Mouse (Mus musculus): ENCODE measurements around the gene Fsd1l. TPM values are rescaled to one million over a fixed set of nuclear protein-coding genes. Genes with fewer than 3 reads are reported as not detected.
"Not testable (repeated sequence)": the region's sequence is repeated elsewhere in the genome, so short reads cannot be mapped to it uniquely, and the experiment has no call there.

Fsd1l gene
- total RNA-seq, 2 experiments from 2014 or later, result 45.9 to 54.0 TPM

- intact Hi-C loops (cut with DNase I), result no loop called here
- no peak for DNase-seq (ENCODE audit: extremely low spot score in 1 of 2, low spot score in 2 of 2)
Observed at GRCm38 (mm10) chr4:53621490-53621889, 9.8 kb upstream of the Fsd1l start.

- DNase-seq (ENCODE audit: extremely low spot score in 1 of 2, low spot score in 2 of 2), result no peak
- intact Hi-C loops (cut with DNase I), result no loop called here
Observed at GRCm38 (mm10) chr4:53623711-53624110, 7.6 kb upstream of the Fsd1l start.

- intact Hi-C loops (cut with DNase I), result no loop called here
- peak; percentile 19 to 77 for DNase-seq (ENCODE audit: extremely low spot score in 1 of 2, low spot score in 2 of 2)
Observed at GRCm38 (mm10) chr4:53624816-53625215, 6.5 kb upstream of the Fsd1l start.

DNA sequence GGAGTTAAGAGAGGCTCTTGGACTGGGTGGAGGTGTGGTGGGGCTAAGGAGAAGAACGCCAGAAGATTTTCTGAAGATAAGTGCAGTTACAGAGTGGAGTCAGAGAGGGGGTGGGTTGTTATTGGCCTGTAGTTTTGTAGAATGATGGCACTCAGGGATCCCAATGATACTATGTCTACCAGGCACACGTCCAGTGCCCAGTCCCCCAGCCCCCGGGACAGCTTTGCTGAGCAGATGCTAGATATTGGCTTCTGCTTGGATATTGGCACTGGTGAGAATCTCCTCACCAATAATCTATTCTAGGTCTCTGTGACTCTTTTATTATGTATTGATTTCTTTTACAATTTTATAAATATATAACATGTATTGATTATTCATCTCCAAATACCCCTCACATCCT, 6.0 kb upstream of the Fsd1l start:
- intact Hi-C loops (cut with DNase I), result no loop called here
- DNase-seq (ENCODE audit: extremely low spot score in 1 of 2, low spot score in 2 of 2), result no peak

DNA sequence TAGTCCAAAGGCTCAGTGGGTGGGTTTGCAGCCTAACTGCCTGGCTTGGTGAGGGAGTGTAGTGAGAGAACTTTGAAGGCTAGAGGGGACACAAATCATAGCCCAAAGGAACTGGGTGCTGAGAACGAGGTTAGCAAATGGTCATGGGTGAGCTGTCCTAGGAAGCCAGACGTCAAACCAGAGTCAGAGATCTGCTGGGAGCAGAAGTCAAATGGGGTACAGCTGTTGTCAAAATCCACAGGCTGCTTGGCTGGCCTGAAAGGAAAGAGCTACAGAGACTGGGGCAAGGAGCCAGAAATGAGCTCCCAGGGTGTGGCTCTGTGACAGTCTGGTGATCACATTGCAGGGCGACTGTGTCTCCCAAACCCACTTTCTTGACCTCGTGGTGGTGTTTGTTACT, 2.3 kb upstream of the Fsd1l start:
- peak in 1 of 2 experiments; percentile 42 for DNase-seq (ENCODE audit: extremely low spot score in 1 of 2, low spot score in 2 of 2)
- intact Hi-C loops (cut with DNase I), result no loop called here

GRCm38 (mm10) chr4:53630963-53631315, 332 bp upstream of the Fsd1l start:
- DNase-seq (ENCODE audit: extremely low spot score in 1 of 2, low spot score in 2 of 2), result no peak
- intact Hi-C loops (cut with DNase I), result no loop called here

- intact Hi-C loops (cut with DNase I), result no loop called here
- DNase-seq (ENCODE audit: extremely low spot score in 1 of 2, low spot score in 2 of 2), result no peak
Observed at GRCm38 (mm10) chr4:53632011-53632349, 709 bp downstream of the Fsd1l start.

- intact Hi-C loops (cut with DNase I), result no loop called here
- DNase-seq (ENCODE audit: extremely low spot score in 1 of 2, low spot score in 2 of 2), result no peak
Observed at GRCm38 (mm10) chr4:53635336-53635735, 4.1 kb downstream of the Fsd1l start.

- intact Hi-C loops (cut with DNase I), result no loop called here
- peak; percentile 32 to 63 for DNase-seq (ENCODE audit: extremely low spot score in 1 of 2, low spot score in 2 of 2)
Observed at GRCm38 (mm10) chr4:53637269-53637909, 6.1 kb downstream of the Fsd1l start.

- no peak for DNase-seq (ENCODE audit: extremely low spot score in 1 of 2, low spot score in 2 of 2)
- intact Hi-C loops (cut with DNase I), result no loop called here
Observed at GRCm38 (mm10) chr4:53638549-53639123, 7.4 kb downstream of the Fsd1l start.

DNA sequence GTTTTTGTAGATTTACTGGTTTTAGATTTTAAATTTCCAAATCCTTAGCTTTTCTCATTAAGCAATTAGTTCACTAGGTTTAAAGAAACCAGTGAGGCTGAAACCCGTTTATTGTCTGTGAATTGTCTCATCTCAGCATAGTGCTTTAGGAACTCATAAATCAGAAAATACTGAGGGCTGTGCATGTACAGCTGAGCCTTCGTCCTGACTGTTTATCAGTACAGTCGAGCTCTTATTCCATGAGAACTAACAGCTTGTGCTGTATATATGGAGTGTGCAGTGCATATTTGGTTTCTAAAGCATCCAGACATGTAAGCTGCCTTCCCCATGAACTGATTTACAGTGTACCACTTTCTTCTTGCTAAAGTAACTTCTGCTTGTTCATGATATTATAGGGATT, 26.8 kb downstream of the Fsd1l start:
- intact Hi-C loops (cut with DNase I), result no loop called here
- DNase-seq (ENCODE audit: extremely low spot score in 1 of 2, low spot score in 2 of 2), result no peak

DNA sequence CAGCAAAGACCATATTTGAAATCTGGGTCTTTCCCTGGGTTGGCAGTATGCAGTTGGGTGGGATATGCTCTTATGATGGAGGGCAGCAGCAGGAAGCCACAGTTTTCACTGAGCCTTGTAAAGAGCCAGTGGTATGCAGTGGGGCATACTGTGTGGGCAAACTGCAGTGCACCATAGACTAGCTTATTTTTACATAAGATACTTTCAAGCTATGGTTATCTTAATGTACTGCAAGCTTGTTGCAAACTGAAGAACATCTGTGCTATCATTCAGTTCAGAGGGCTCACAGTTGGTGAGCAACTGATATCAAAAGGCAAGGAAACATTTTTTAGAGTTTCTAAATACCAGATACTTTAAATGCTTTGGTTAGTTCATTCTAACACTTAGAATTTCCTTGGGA, 29.4 kb downstream of the Fsd1l start:
- intact Hi-C loops (cut with DNase I), result no loop called here
- DNase-seq (ENCODE audit: extremely low spot score in 1 of 2, low spot score in 2 of 2), result no peak

DNA sequence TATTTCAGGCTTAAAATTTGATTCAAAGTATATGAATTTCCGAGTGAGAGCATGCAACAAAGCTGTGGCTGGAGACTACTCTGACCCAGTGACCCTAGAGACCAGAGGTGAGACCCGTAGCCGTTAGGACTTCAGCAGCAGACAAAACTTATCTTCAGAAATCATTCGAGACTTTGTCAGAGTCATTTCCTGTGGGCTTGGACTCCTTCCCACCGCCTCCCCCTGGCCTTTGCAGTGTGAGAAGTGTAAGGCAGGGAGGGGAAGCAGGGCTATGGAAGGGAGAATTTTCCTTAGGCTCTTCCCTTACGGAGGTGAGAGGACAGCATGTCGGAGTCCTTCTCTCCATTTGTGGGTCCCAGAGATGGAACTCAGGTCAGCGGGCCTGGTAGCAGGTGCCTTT, 50.8 kb downstream of the Fsd1l start:
- intact Hi-C loops (cut with DNase I), result no loop called here

DNA sequence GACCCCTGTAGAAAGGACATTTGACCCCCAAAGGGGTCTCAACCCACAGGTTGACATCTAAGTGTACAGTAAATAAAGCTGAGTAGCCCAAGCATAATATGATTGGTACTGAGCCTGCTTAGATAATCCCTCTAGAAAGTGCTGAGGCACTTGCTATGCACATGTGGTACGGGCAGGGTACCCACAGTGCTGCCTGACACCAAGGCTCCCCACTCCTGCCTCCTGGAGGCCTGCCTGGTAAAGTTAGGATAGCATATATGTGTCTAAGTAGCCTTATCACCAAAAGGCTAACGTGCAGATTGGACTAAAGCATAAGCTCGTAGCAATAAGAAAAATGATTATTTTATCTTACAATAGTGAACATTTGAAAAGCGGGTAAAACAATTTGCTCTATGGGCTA, 57.7 kb downstream of the Fsd1l start:
- intact Hi-C loops (cut with DNase I), result no loop called here
- no peak for DNase-seq (ENCODE audit: extremely low spot score in 1 of 2, low spot score in 2 of 2)

More for the DNA sequence above, 50.8 kb downstream of the Fsd1l start:
- DNase-seq (ENCODE audit: extremely low spot score in 1 of 2, low spot score in 2 of 2), result no peak

DNA sequence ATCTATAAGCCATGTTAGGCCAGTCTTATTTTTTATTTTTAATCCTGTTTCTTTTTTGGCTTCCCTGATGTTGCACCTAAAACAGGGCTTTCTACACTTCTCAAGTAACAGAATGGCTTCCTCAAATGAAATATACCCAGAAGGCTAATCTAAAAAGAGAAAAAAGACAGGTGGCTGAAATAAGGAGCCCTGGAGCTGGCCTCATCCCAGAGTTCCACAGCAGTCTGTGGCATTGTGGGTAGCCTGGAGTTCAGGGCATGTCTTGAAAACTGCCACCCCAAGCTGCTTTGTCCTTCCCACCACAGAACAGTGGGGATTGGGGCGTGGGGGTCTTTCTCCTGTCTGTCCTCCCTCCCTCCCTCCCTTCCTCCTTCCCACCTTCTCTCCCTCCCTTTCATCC, 60.1 kb downstream of the Fsd1l start:
- intact Hi-C loops (cut with DNase I), result no loop called here
- DNase-seq (ENCODE audit: extremely low spot score in 1 of 2, low spot score in 2 of 2), result peak; percentile 17 to 26

DNA sequence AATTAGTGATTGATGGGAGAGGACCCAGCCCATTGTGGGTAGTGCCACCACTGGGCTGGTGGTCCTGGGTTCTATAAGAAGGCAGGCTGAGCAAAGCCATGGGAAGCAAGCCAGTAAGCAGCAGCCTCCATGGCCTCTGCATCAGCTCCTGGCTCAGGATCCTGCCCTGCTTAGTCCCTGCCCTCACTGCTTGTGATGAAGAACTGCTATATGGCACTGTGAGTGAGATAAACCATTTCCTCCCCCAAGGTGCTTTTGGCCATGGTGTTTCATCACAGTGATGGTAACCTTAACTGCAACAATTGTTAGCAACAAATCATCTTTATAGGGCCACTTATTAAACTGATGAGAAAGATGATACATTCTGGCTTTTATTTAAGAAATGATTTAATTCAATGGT, 77.9 kb downstream of the Fsd1l start:
- DNase-seq (ENCODE audit: extremely low spot score in 1 of 2, low spot score in 2 of 2); intact Hi-C loops (cut with DNase I): not testable (repeated sequence)

DNA sequence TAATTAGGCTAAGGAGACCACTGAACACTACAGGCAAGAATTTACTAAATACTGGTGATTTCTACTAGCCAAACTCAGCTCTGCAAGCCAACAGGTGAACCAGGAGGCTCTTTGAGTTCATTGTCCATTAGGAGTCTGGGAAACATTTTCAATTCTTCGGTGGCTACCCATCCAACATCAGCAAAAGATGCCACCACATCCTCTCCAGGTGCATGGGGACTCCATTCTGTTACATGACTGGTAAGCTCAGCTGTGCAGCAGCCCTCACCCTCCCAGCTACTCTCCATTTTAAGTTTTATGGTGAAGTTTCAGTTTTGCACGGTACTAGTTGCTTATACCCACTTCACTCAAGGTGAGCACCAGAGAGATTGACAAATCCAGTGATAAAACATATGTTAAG, 78.8 kb downstream of the Fsd1l start:
- intact Hi-C loops (cut with DNase I), result no loop called here

GRCm38 (mm10) chr4:53710555-53711328, 79.5 kb downstream of the Fsd1l start:
- intact Hi-C loops (cut with DNase I), result no loop called here
- DNase-seq (ENCODE audit: extremely low spot score in 1 of 2, low spot score in 2 of 2), result no peak

More for the DNA sequence above, 78.8 kb downstream of the Fsd1l start:
- DNase-seq (ENCODE audit: extremely low spot score in 1 of 2, low spot score in 2 of 2), result no peak

GRCm38 (mm10) chr4:53713704-53714050, 82.4 kb downstream of the Fsd1l start, which contains the start of gene Fktn:
Gene Fktn (plus strand): TSS chr4:53713998.
- intact Hi-C loops (cut with DNase I), result no loop called here
- no peak for DNase-seq (ENCODE audit: extremely low spot score in 1 of 2, low spot score in 2 of 2)

DNA sequence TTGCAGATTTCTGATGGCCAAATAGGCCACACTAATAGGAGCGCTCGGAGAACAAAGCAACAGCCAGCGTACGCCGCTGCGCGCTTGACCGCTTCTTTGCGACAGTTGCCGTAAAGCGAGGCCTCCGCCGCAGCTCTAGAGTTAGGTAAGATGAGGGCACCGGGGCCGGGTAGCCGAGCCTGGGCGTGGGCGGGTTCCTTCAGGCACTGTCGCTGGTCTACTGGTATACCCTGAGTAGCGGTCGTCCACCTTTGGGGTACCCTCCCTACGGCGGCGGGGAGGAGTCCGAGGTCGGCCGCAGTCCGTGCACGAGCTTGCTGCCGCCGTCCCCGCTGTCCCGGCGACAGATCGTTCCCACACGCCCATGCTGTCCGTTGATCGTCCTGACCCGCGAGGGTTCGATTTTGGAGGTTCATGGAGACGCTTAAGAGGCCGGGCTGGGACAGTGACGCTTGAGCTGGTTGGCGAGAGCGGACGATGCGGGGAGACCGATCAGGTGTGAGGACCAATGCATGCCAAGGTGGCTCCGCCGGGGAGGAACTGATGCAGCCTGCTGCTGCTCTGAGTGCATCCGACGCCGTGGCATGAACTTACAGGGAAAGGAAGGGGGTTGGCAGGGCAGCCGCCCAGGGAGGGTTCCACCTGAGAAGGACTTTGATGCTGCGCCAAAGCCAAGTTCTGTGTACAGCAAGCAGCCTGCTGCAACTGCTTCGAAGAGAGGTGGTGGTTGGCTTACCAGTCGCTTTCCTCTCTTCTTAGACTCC, 83.0 kb downstream of the Fsd1l start:
- intact Hi-C loops (cut with DNase I), result no loop called here
- peak; percentile 88 to 94 for DNase-seq (ENCODE audit: extremely low spot score in 1 of 2, low spot score in 2 of 2)
